In genomic region chr17:72179722-72180140, GRCm38 (mm10) we compare ENCODE assay signal across 7 mouse cellular contexts.
"Had no signal": no experiment of that assay in that cellular context is flagged by ENCODE, and none has a peak within 500 bp of the region (broad histone marks: within the 10 kb centered on the region; RNA-seq: fewer than 3 reads in every experiment).

No protein-coding gene starts in this region.

- ATAC-seq: lung, postnatal 0 days had no signal

- DNase-seq: kidney, postnatal 10 days; kidney, postnatal 4 days; left cerebral cortex, postnatal 4 days; lung, adult 18-20 months; lung, postnatal 36 days; thymus, postnatal 36 days had no signal
